Mouse (Mus musculus) heart, embryonic 14.5 days (tissue): Measurements from ENCODE around the gene Rhoq. TPM values are rescaled to one million over a fixed set of nuclear protein-coding genes. Genes with fewer than 3 reads are reported as not detected.

Source experiments
- ATAC-seq: fragments of 200-750 bp; cut with Nextera tagmentation; 2 replicates; pipeline ENCODE4 v1.8.0; 2017; ENCODE audit warnings: low read depth, moderate TSS enrichment; ENCODE audit not compliant: insufficient number of reproducible peaks, insufficient read depth, low FRiP score
- H3K27ac ChIP-seq, 2 experiments: fragments of 200-500 bp in 1 of 2; fragments of 300-500 bp in 1 of 2; sonication (generic) in 1 of 2; replicated peaks in 1 of 2; 2 replicates each; pipeline ENCODE4 v1.5.1; 2012 to 2014; ENCODE audit warnings: low read depth in 2 of 2, low read length in 2 of 2, control low read depth in 1 of 2, mild to moderate bottlenecking in 1 of 2, mixed read lengths in 1 of 2; ENCODE audit not compliant: control insufficient read depth in 1 of 2, insufficient read depth in 1 of 2
- H3K27me3 ChIP-seq: fragments of 300-500 bp; sonication (generic); 2 replicates; pipeline ENCODE4 v1.6.1; 2014; ENCODE audit warnings: mild to moderate bottlenecking, low read length, control low read depth; ENCODE audit not compliant: control insufficient read depth, insufficient read depth
- H3K36me3 ChIP-seq: fragments of 300-500 bp; sonication (generic); 2 replicates; pipeline ENCODE4 v1.6.1; 2014; ENCODE audit warnings: mild to moderate bottlenecking, control low read depth, low read length, mixed read lengths; ENCODE audit not compliant: control insufficient read depth, insufficient read depth
- H3K4me1 ChIP-seq, 2 experiments: fragments of 200-500 bp in 1 of 2; fragments of 300-500 bp in 1 of 2; sonication (generic) in 1 of 2; 2 replicates each; pipeline ENCODE4 v1.6.1; 2012 to 2014; ENCODE audit warnings: low read length in 2 of 2, control low read depth in 1 of 2, mixed read lengths in 1 of 2; ENCODE audit not compliant: control insufficient read depth in 2 of 2, insufficient read depth in 2 of 2
- H3K4me2 ChIP-seq: fragments of 300-500 bp; sonication (generic); 2 replicates; pipeline ENCODE4 v1.6.1; 2014; ENCODE audit warnings: mild to moderate bottlenecking, low read length
- H3K4me3 ChIP-seq, 2 experiments: fragments of 200-500 bp in 1 of 2; fragments of 300-500 bp in 1 of 2; sonication (generic) in 1 of 2; 2 replicates each; pipeline ENCODE4 v1.5.1; 2012 to 2014; ENCODE audit warnings: low read length in 2 of 2, mild to moderate bottlenecking in 2 of 2, control low read depth in 1 of 2, low read depth in 1 of 2, moderate library complexity in 1 of 2; ENCODE audit not compliant: control insufficient read depth in 1 of 2, insufficient read depth in 1 of 2
- H3K9ac ChIP-seq: fragments of 300-500 bp; sonication (generic); 2 replicates; pipeline ENCODE4 v1.6.1; 2014; ENCODE audit warnings: mild to moderate bottlenecking, low read length
- H3K9me3 ChIP-seq: fragments of 300-500 bp; sonication (generic); 2 replicates; pipeline ENCODE4 v1.6.1; 2016; ENCODE audit warnings: low read length, control low read depth; ENCODE audit not compliant: control insufficient read depth
- WGBS: fragments of 180-500 bp; shearing (Covaris S2); extraction: QIAGEN DNeasy Blood & Tissue Kit; methylation state at CpG from one replicate; pipeline ENCODE4 v1.1.7; 2014; 5-methylcytosine and 5-hydroxymethylcytosine counted together
- polyA plus RNA-seq: library from polyadenylated mRNA; unstranded; fragments of >200 nt; fragmentation: Nextera tagmentation; extraction: Ambion mirVana; gene quantifications from 2 replicates; pipeline ENCODE4 v1.2.1, GENCODE M21; 2014

Rhoq gene
- polyA plus RNA-seq, 1 experiment from 2014 or later, result 33.5 TPM

DNA sequence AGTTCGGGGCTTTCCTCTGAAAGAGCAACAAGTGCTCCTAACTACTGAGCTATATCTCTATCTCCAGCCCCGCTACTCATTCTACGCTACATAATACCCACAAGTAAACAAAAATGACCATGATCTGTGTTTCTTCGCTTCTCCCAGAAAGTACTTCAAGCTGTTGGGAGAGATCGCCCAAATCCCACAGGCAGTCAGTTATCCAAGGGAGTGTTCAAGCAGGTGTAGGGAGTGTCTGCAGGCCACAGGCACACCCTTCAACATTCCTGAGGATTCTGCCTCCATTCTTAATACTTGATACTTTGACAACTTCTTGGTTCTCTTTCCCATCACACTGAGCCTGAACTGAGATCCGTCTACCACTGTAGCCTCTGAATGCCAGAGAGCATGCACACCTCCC, 19.7 kb upstream of the Rhoq start:
- ATAC-seq, result no peak
- Histone ChIP-seq H3K9ac (no peak overlapping the region), H3K4me2 (no peak overlapping the region), H3K36me3 (no peaks in the 10 kb centered on the region), H3K4me3 (no peak overlapping the region), H3K27me3 (0 out of 2 replicates have a peak, but pooled peaks cover 4% of the 10 kb centered on the region), H3K9me3 (no peaks in the 10 kb centered on the region), H3K4me1 (peaks cover 8 to 16% of the 10 kb centered on the region in 2 experiments), H3K27ac (no peak overlapping the region)
- WGBS, result 85% methylated on average over 6 of the region's 6 CpGs

DNA sequence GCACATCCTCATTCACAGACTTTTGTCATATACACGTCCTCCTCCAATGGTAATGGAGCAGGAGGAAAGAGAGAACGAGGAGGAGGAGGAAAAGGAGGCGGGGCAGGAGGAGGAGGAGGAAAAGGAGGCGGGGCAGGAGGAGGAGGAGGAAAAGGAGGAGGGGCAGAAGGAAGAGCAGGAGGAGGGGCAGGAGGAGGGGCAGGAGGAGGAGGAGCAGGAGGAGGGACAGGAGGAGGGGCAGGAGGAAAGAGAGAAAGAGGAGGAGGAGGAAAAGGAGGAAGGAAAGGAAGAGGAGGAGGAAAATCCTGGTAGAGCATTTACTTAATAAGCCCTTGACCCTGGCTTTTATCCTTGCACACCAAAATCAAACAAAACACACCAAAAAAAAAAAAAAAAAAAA, 16.8 kb upstream of the Rhoq start:
- WGBS, result 63% methylated on average over 4 of the region's 4 CpGs
- ATAC-seq, result no peak

DNA sequence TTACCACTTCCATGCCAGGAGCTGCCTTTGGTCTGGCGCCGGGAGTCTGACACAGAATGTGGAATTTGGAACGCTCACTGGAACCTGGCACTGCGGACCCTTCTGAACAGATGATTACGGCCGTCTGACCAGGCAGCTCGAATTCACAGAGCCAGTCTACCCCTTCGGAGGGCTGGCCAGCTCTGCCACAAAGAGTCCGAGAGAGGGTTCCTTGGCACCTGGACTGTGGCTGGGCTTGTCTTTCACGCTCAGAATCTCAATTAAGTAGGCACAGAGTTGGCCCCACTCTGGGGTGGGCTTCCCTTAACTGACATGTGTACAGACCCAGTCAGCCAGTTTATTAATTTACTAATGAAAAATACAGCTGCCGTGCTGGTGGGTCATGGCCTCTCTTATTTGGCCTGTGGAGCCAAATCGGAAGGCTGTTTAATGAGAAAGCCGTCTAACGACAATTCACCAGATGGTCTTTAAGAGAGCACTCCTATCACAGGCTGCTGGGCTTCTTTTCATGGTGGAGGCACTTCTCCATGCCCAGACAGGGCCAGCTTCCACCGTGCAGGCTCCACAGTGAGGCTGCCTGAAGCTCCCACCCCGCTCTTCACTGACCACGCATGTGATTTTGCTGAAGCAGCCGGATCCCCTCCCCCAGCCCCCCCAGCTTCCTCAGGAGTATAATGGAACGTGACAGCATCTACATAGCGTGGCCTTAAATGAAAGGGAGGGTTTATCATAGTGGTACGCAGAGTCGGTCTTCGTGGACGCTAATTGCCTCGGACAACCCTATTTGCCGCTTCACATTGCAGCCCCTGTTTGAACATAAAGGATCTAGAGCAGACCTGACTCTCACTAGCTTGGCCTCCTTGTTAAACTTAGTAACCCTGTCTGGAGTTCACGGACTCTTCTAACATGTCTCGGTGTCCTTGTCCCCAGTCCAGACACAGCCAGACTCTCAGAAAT, 14.8 kb upstream of the Rhoq start, which contains the start of gene Atp6v1e2:
Gene Atp6v1e2, minus strand, starts transcription at position 58 of the 957 bp plus-strand sequence.
- H3K4me2 ChIP-seq, result no peak within 1 kb of the TSS
- no peak within 1 kb of the TSS for H3K27ac ChIP-seq
- 0 out of 2 replicates have a peak, but pooled peaks cover 2% of the 10 kb centered on the region for H3K27me3 ChIP-seq
- H3K9me3 ChIP-seq, result no peaks in the 10 kb centered on the region
- no peak within 1 kb of the TSS for H3K4me3 ChIP-seq
- 85% methylated on average over 28 of the region's 28 CpGs for WGBS
- no peaks in the 10 kb centered on the region for H3K36me3 ChIP-seq
- no peak within 1 kb of the TSS for H3K9ac ChIP-seq
- no peak for ATAC-seq
- H3K4me1 ChIP-seq, result no peaks in the 10 kb centered on the region

More for the DNA sequence above, 16.8 kb upstream of the Rhoq start:
- H3K4me2 ChIP-seq, result no peak overlapping the region
- H3K9ac ChIP-seq, result no peak overlapping the region
- no peaks in the 10 kb centered on the region for H3K9me3 ChIP-seq
- H3K4me1 ChIP-seq, result peaks cover 7 to 9% of the 10 kb centered on the region in 2 experiments
- no peak overlapping the region for H3K27ac ChIP-seq
- H3K4me3 ChIP-seq, result no peak overlapping the region
- 0 out of 2 replicates have a peak, but pooled peaks cover 4% of the 10 kb centered on the region for H3K27me3 ChIP-seq
- H3K36me3 ChIP-seq, result no peaks in the 10 kb centered on the region

DNA sequence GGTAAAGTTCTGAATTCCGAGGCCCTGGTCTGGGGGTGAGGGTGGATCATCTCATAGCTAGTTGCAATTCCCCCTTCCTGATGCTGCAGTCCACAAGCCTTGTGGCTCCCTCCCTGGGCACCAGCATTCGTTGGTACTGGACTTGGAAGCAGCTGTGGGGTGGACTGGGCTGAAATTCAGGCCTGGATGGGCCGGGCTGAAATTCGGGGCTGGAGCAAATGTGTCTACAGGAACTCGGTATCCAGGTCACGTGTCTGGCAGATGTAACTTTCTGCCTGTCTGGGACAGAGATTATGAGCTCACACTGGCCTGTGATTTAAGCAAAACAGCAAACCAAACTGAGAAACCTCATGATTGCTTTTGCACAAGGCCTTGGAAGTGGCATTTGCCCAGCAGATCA, 14.1 kb upstream of the Rhoq start:
- 70% methylated on average over 6 of the region's 6 CpGs for WGBS
- Histone ChIP-seq H3K9me3 (no peaks in the 10 kb centered on the region), H3K4me1 (no peaks in the 10 kb centered on the region), H3K27me3 (no peaks in the 10 kb centered on the region), H3K36me3 (no peaks in the 10 kb centered on the region), H3K4me3 (no peak overlapping the region), H3K4me2 (no peak overlapping the region), H3K9ac (no peak overlapping the region), H3K27ac (no peak overlapping the region)
- ATAC-seq, result no peak

DNA sequence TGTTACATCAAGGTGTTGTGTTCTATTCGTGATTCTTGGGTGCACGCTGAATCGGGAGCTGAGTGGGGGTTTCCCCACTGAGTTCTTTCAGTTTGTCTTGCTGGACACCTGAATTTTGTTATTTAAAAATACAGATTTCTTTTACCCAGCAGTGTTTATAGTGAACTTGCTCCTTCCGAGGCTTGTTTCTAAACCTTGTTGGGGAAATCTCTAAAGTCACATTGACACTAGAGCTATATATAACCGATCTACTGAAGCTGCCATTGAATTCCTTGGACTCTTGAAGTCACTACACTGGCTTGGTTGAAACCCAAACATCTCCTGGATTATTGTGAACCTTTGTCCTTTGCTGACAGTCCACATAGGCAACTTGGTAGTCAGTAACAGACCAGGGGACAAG, 5.6 kb upstream of the Rhoq start:
- H3K27ac ChIP-seq, result peak overlapping the region; percentile 55 to 81
- ATAC-seq, result no peak
- 78% methylated on average over 5 of the region's 5 CpGs for WGBS
- H3K4me3 ChIP-seq, result no peak overlapping the region
- peaks cover 4% of the 10 kb centered on the region; the same call in 1 of the 2 replicates for H3K9me3 ChIP-seq
- peak overlapping the region; percentile 37 for H3K4me2 ChIP-seq
- H3K27me3 ChIP-seq, result no peaks in the 10 kb centered on the region
- no peak overlapping the region for H3K9ac ChIP-seq
- no peaks in the 10 kb centered on the region for H3K36me3 ChIP-seq
- peaks cover 28 to 32% of the 10 kb centered on the region in 2 experiments for H3K4me1 ChIP-seq

DNA sequence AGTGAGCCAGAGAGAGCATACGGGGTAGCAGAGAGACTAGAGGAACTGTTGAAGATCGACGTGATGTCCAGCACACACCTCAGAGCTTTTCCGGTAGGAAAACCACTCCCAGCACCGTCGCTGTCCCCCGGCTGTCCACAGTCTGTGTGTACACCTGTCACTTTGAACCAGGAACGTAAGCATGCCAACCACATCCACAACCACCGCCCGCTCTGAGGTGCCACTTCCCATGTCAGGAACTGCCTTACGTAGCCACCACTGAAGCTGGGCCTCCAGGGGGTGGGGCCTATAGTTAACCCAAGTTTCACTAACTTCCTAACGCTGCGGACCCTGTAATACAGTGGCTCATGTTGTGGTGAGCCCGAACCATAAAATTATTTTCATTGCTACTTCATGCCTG, 4.9 kb upstream of the Rhoq start:
- Histone ChIP-seq H3K27me3 (no peaks in the 10 kb centered on the region), H3K27ac (peak overlapping the region; percentile 55 to 81), H3K36me3 (no peaks in the 10 kb centered on the region), H3K4me1 (peaks cover 28 to 32% of the 10 kb centered on the region in 2 experiments), H3K9ac (0 out of 2 replicates have a peak overlapping the region, but pooled peaks have one; percentile 35), H3K9me3 (peaks cover 4% of the 10 kb centered on the region; the same call in 1 of the 2 replicates), H3K4me2 (peak overlapping the region; percentile 37), H3K4me3 (no peak overlapping the region)
- no peak for ATAC-seq
- WGBS, result 62% methylated on average over 14 of the region's 14 CpGs

DNA sequence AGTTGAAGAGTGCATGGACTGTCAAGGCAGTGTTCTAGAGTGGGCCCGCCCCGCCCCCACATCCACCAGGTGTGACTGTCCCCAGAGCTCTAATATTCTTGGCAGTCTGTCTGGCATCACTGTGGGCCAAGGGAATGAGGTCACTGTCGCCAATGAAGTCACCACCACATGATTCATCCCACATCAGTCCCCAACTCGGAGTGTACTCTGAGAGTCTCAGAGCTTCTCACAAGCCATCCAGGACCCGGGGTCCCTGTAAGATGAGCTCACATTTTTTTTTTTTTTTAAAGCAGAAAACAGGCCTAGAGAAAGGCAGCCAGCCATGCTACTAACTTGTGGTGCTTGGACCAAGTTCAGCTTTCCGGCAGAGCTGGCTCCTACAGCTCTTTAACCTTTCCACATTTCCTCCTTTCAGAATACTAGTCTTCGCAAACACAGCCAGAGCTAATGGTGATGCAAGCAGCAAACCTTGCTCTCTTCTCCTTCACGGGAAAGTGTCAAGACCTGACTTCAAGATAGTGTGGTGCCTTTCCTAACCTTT, 1.5 kb upstream of the Rhoq start:
- H3K9me3 ChIP-seq, result no peaks in the 10 kb centered on the region
- H3K4me1 ChIP-seq, result peaks cover 40 to 44% of the 10 kb centered on the region in 2 experiments
- no peak overlapping the region for H3K4me3 ChIP-seq
- H3K4me2 ChIP-seq, result peak overlapping the region; percentile 91; the same call in 1 of the 2 replicates
- 49% methylated on average over 8 of the region's 8 CpGs for WGBS
- no peak overlapping the region; the same call in 1 of the 2 replicates for H3K9ac ChIP-seq
- H3K36me3 ChIP-seq, result peaks cover 10% of the 10 kb centered on the region
- ATAC-seq, result no peak
- peak overlapping the region; percentile 84 to 97 for H3K27ac ChIP-seq
- H3K27me3 ChIP-seq, result no peaks in the 10 kb centered on the region
